Mouse (Mus musculus): ENCODE measurements around the gene Syp.

Gene Syp

DNA sequence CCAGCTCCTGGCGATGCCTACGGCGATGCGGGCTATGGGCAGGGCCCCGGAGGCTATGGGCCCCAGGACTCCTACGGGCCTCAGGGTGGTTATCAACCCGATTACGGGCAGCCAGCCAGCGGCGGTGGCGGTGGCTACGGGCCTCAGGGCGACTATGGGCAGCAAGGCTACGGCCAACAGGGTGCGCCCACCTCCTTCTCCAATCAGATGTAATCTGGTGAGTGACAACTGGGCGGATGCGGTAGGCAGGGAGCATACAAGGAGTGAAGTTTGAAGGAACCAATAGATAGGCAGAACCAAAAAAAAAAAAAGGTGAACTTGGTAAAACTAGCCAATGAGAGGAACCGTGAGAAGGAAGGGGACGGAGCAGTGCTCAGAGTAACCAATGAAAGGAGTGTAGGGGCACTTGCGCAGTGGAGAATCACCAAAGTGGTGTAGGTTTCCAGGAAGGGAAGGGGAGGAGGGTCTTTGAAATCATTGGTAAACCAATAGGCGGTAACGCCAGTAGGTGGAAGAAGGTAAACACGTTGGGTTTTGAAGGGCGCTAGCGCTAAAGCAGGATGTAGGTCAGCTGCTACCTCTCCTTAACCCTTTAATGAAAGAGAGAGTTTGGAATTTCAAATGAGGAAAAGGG lies 10.5 kb downstream of the Syp start:
- H3K27me3 ChIP-seq (ENCODE audit: control insufficient read depth, insufficient read depth, low read length, poor library complexity, severe bottlenecking): no peaks in the 10 kb centered on the region
- peak; percentile 93 for DNase-seq (ENCODE audit: low read depth, low spot score)
- H3K36me3 ChIP-seq (ENCODE audit: control insufficient read depth, insufficient read depth, low read length, poor library complexity, severe bottlenecking): no peaks in the 10 kb centered on the region

DNA sequence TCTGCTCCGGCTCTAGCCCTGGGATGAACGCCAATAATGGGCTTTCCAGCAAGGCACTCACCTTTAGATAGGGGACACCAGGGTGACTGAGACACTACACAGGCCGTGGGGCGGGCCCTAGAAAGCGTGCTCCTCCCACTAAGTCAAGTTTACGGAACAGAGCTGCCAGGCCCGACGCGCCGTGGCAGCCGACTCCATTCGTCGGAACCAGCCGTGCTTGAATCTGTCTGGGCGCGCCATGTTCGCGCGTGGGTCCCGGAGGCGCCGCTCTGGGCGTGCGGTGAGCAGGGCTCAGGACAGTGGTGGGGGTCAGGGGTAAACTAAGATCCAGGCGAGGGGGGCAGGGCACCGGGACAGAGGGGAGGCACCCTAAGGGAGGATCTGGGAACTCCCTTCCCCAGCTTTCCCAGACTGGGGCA lies 19.0 kb downstream of the Syp start, which contains the start of gene Prickle3:
Gene Prickle3, plus strand, starts transcription at position 40 of the 419 bp plus-strand sequence.
- Histone ChIP-seq H3K36me3 (ENCODE audit: control insufficient read depth, insufficient read depth, low read length, poor library complexity, severe bottlenecking) (no peaks in the 10 kb centered on the region), H3K27me3 (ENCODE audit: control insufficient read depth, insufficient read depth, low read length, poor library complexity, severe bottlenecking) (no peaks in the 10 kb centered on the region)
- peak; percentile 70 for DNase-seq (ENCODE audit: low read depth, low spot score)

- DNase-seq (ENCODE audit: low read depth, low spot score): no peak
- Histone ChIP-seq H3K36me3 (ENCODE audit: control insufficient read depth, insufficient read depth, low read length, poor library complexity, severe bottlenecking) (no peaks in the 10 kb centered on the region), H3K27me3 (ENCODE audit: control insufficient read depth, insufficient read depth, low read length, poor library complexity, severe bottlenecking) (no peaks in the 10 kb centered on the region)
Observed at GRCm38 (mm10) chrX:7658031-7658784, 19.9 kb downstream of the Syp start.

DNA sequence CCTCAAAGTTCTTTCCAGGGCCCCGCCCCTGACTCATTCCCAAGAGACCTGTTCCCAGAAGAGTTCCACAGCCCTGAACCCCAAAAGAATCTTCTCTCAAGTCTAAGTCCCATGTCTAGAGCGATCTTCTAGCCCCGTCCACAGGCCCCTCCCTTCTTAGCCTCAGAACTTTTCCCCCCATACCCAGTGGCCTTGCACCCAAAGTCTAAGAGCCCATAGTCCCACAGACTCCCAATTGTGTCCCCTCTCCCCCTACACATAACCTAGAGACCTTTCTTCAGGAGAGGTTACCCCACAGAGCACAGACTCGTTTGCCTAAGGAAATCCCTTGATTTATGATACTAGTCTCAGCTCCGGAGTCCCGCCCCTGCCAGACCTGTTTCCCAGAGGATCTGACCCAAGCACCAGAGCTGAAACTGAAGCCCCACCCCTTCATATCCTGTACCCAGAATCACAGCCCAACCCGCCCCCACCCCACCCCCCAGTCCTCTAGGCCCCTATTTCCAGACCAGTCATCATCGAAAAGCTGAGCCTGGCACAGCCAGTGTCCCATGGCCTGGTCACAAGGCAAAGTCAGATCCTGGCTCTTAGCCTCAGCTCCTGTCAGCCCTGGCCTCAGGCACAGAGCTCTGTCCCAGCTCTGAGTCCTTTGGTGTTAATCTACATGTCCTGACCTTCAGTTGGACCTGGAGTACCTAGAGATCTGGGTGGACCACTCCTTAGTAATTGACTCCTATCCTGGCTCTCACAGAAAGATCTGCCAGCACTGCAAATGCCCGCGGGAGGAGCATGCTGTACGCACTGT lies 20.7 kb downstream of the Syp start:
- Histone ChIP-seq H3K36me3 (ENCODE audit: control insufficient read depth, insufficient read depth, low read length, poor library complexity, severe bottlenecking) (no peaks in the 10 kb centered on the region), H3K27me3 (ENCODE audit: control insufficient read depth, insufficient read depth, low read length, poor library complexity, severe bottlenecking) (no peaks in the 10 kb centered on the region)
- no peak for DNase-seq (ENCODE audit: low read depth, low spot score)

DNA sequence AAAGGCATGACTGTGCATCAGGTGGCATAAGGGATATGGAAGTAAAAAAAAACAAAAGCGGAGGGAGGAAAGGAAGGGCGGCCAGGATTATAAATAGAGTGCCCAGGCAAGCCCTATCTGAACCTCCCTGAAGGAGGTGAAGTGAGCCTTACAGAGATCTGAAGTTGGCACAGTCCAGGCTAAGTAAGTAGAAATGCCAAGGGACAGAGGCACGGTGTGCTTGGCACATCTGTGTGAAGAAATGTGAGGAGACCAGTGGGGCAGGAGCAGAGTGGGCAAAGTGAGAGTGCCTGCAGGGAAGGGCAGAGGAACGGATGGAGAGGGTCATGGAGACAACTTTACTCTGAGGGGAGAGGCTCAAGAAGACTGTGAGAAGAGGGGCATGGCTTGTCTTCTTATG lies 22.8 kb downstream of the Syp start:
- DNase-seq (ENCODE audit: low read depth, low spot score): no peak
- no peaks in the 10 kb centered on the region for H3K36me3 ChIP-seq (ENCODE audit: control insufficient read depth, insufficient read depth, low read length, poor library complexity, severe bottlenecking)

DNA sequence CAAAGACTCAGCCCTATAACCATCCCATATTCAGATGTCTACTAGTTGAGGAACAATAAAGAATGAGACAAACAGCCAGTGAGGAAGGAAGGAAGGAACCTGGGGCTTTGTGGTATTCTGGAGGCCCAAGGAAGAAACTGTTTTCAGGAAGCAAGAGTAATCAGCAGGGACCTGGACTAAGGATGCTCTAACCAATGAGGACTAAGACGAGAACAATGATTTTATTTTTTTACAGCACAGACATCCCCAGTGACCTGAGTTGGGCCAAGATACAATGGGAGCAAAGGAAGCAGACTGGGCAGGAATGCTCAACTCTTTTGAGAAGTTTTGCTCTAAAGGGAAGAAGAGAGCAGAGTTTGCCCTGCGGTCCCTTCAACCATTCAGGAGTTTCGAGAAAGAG lies 24.7 kb downstream of the Syp start:
- Histone ChIP-seq H3K27me3 (ENCODE audit: control insufficient read depth, insufficient read depth, low read length, poor library complexity, severe bottlenecking) (no peaks in the 10 kb centered on the region), H3K36me3 (ENCODE audit: control insufficient read depth, insufficient read depth, low read length, poor library complexity, severe bottlenecking) (0 out of 2 replicates have a peak, but pooled peaks cover 1% of the 10 kb centered on the region)
- no peak for DNase-seq (ENCODE audit: low read depth, low spot score)

More for the DNA sequence above, 22.8 kb downstream of the Syp start:
- H3K27me3 ChIP-seq (ENCODE audit: control insufficient read depth, insufficient read depth, low read length, poor library complexity, severe bottlenecking): no peaks in the 10 kb centered on the region

DNA sequence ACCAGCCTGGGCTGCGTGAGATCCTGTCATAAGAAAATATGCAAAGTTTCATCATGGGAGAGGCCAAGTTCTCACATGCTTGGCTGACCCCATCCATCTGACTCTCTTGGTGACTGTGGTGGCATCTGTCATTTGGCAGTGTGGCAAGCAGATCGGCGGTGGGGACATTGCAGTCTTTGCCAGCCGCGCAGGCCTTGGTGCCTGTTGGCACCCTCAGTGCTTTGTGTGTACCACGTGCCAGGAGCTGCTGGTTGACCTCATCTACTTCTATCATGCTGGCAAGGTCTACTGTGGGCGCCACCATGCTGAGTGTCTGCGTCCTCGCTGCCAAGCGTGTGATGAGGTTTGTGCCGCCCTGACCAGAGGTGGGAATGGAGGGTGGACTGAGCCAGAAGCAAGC lies 26.5 kb downstream of the Syp start:
- Histone ChIP-seq H3K27me3 (ENCODE audit: control insufficient read depth, insufficient read depth, low read length, poor library complexity, severe bottlenecking) (no peaks in the 10 kb centered on the region), H3K36me3 (ENCODE audit: control insufficient read depth, insufficient read depth, low read length, poor library complexity, severe bottlenecking) (0 out of 2 replicates have a peak, but pooled peaks cover 1% of the 10 kb centered on the region)
- DNase-seq (ENCODE audit: low read depth, low spot score): no peak

GRCm38 (mm10) chrX:7665739-7666502 lies 27.6 kb downstream of the Syp start:
- no peaks in the 10 kb centered on the region for H3K27me3 ChIP-seq (ENCODE audit: control insufficient read depth, insufficient read depth, low read length, poor library complexity, severe bottlenecking)

GRCm38 (mm10) chrX:7670390-7670881 lies 32.2 kb downstream of the Syp start:
- Histone ChIP-seq H3K36me3 (ENCODE audit: control insufficient read depth, insufficient read depth, low read length, poor library complexity, severe bottlenecking) (0 out of 2 replicates have a peak, but pooled peaks cover 1% of the 10 kb centered on the region), H3K27me3 (ENCODE audit: control insufficient read depth, insufficient read depth, low read length, poor library complexity, severe bottlenecking) (no peaks in the 10 kb centered on the region)
- DNase-seq (ENCODE audit: low read depth, low spot score): peak; percentile 77

More at GRCm38 (mm10) chrX:7665739-7666502, 27.6 kb downstream of the Syp start:
- no peak for DNase-seq (ENCODE audit: low read depth, low spot score)
- H3K36me3 ChIP-seq (ENCODE audit: control insufficient read depth, insufficient read depth, low read length, poor library complexity, severe bottlenecking): 0 out of 2 replicates have a peak, but pooled peaks cover 1% of the 10 kb centered on the region

GRCm38 (mm10) chrX:7670921-7671623 lies 32.8 kb downstream of the Syp start, which contains the start of gene Plp2:
TSS of gene Plp2 (minus strand) at chrX:7671390.
- Histone ChIP-seq H3K27me3 (ENCODE audit: control insufficient read depth, insufficient read depth, low read length, poor library complexity, severe bottlenecking) (no peaks in the 10 kb centered on the region), H3K36me3 (ENCODE audit: control insufficient read depth, insufficient read depth, low read length, poor library complexity, severe bottlenecking) (0 out of 2 replicates have a peak, but pooled peaks cover 1% of the 10 kb centered on the region)
- peak; percentile 28 for DNase-seq (ENCODE audit: low read depth, low spot score)

- no peaks in the 10 kb centered on the region for H3K27me3 ChIP-seq (ENCODE audit: control insufficient read depth, insufficient read depth, low read length, poor library complexity, severe bottlenecking)
- DNase-seq (ENCODE audit: low read depth, low spot score): no peak
- no peaks in the 10 kb centered on the region for H3K36me3 ChIP-seq (ENCODE audit: control insufficient read depth, insufficient read depth, low read length, poor library complexity, severe bottlenecking)
Observed at GRCm38 (mm10) chrX:7672739-7673138, 34.5 kb downstream of the Syp start.

DNA sequence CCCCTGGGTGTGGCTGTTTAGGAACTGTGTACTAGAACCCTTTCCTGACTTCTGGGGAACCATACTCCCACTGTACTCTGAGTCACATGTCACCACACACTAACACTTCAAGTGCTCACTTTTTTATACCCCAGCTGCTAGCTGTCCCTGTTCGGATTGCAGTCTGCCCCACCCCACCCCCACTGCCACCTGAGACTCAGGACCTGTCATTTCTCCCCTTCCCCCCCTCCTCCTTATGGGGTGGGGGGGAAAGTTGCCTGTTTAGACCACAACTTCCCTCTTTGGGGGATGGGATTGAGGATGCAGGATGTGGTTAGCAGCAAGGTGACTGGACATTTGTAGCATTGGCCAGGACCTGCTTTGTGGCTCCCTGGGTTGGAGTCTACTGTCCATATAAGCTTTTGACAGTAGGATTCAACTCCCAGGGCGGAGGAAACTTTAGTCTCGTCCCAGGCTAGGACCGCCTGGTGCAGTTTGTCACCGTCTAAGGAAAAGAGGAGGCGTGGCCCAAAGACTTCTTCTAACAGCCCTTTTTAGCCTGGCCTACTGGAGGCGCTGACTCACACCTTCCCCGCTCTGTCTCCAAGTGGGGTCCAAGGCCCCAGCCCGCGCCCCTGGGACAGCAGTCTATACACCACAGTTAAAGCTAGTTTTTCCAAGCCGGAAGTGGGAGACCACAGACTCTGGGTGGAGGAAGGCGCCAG lies 35.5 kb downstream of the Syp start:
- H3K27me3 ChIP-seq (ENCODE audit: control insufficient read depth, insufficient read depth, low read length, poor library complexity, severe bottlenecking): no peaks in the 10 kb centered on the region
- H3K36me3 ChIP-seq (ENCODE audit: control insufficient read depth, insufficient read depth, low read length, poor library complexity, severe bottlenecking): no peaks in the 10 kb centered on the region
- peak; percentile 72 for DNase-seq (ENCODE audit: low read depth, low spot score)
